Mouse (Mus musculus) G1E (cell line): ENCODE measurements at regions not wholly inside any gene's neighbourhood (a gene's known extent, or its start where the extent isn't known, plus 50 kb on each side); places are given as distances from the start of the nearest gene placed in this dataset.

Experiments
- CTCF ChIP-seq: IDR thresholded peaks from 2 replicates; pipeline ENCODE4 v1.5.1; 2012; ENCODE audit warnings: low read depth, low read length, inconsistent platforms, mixed read lengths
- GATA1 ChIP-seq: IDR thresholded peaks from 2 replicates; pipeline ENCODE4 v1.6.1; 2012; ENCODE audit warnings: borderline replicate concordance, low read length, inconsistent platforms, mixed read lengths
- GATA2 ChIP-seq: IDR thresholded peaks from 2 replicates; pipeline ENCODE4 v1.6.1; 2012; ENCODE audit warnings: low read depth, low read length, inconsistent platforms, borderline replicate concordance
- TAL1 ChIP-seq: conservative IDR thresholded peaks from 2 replicates; pipeline ENCODE4 v1.6.1; 2012; ENCODE audit warnings: low read depth, low read length, inconsistent platforms, mixed read lengths

DNA sequence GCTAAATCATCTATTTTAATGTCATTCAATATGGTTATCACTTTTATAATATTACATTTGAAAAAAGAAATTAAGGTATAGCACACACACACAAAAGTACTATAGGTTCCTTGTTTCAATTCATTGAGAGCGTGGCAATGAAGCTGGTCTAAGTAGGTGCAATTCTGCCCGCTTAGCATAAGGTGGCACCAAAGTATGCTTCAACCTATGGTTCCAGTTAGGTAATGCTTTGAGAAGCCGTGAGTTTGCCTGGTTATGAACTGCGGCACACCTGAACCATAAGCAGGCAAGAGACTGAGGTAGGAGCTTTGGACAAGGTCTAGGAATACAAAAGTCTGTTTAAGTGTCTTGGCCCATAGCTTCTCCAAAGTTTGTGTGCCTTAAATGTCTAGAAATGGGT lies 65.1 kb upstream of the Atp11b start:
- TF ChIP-seq CTCF (no peak), TAL1 (no peak), GATA1 (no peak), GATA2 (no peak)
